Mouse (Mus musculus): ENCODE measurements around the gene Rap2c.

Gene Rap2c

GRCm38 (mm10) chrX:51017851-51018785 lies at the start of gene Rap2c:
TSS of gene Rap2c (minus strand) at chrX:51018018.
- peak; percentile 56 to 66 for DNase-seq

- no peak for DNase-seq
These were observed 48.9 kb upstream of the Rap2c start for GRCm38 (mm10) chrX:51066539-51067286.

GRCm38 (mm10) chrX:51065773-51066172 lies 48.0 kb upstream of the Rap2c start:
- DNase-seq, result peak; percentile 10 to 28

GRCm38 (mm10) chrX:51065158-51065664 lies 47.4 kb upstream of the Rap2c start:
- no peak for DNase-seq

DNA sequence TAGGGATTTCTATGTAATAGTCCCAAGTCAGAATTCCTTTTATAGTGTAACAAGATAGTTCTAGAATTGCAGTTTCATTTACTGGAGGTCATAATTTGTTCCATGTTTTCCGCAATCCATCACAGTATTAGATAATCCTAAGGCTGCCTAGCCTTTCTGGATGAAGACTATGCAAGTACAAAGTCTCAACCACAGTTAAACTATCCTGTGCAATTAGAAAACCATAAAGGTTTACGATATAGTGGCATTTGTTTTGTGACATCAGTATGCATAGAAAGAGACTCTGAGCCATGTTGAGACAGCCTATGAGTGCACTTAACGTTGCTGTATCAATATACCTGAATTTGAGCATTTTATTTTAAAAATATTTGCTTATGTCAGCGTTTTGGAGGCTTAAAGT lies 42.4 kb upstream of the Rap2c start:
- DNase-seq, result no peak

DNA sequence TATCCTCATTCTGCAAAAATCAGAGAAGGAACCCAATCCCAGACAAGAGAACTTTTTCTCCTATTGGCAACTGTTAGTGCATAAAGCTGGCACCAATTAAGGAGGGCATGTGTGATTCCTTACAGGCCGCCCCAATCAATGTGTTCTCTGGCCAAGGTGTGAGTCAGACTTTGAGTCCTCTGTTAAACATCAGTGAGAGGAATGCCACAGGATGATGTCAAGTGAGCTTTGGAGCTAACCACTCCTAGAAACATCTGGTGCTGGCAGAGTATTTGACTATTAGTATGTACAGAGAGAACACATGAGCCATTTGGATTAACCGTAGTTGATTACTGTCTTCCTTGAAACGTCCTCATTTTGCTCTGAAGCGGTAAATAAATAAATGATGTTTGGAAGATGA lies 40.9 kb upstream of the Rap2c start:
- no peak for DNase-seq

- DNase-seq, result no peak
These were observed 40.5 kb upstream of the Rap2c start for GRCm38 (mm10) chrX:51058317-51058716.

DNA sequence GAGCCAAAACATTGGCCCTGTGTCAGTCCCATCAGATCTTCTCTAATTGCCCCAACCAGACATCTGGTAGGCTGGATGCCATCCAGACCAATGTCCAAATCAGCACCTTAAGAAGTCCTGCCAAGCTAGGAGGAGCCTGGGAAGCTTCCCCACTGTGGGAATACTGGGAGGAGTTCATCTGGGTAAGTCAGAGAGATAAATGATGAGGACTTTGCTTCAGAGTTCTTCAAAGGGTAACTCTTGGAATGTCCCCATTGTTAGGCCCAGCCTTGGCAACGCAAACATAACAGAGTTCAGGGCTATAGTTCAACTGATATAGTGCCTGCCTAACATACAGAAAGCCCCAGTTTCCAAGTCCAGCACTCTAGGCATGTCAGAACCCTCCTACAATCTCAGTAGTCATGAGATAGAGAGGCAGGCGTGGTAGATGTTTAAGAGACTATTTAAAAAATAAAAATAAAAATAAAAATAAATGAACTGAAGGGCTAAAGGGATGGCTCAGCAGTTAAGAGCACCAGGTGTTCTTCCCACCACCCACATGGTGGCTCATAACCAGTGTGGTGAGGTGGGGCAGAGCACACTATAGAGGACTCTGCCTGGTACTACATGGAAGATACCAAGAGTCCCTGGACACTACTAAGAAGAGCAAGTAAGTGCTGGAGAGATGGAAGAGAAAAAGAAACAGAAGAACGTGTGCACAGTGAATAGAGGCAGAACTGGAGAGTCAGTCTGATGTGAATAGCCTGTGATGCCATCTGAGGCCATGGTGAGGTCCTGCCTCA lies 34.1 kb upstream of the Rap2c start:
- DNase-seq, result no peak

- no peak for DNase-seq
These were observed 17.9 kb upstream of the Rap2c start for GRCm38 (mm10) chrX:51035678-51036209.

- DNase-seq, result peak; percentile 20 to 45
These were observed 2.1 kb upstream of the Rap2c start for GRCm38 (mm10) chrX:51019884-51020283.

DNA sequence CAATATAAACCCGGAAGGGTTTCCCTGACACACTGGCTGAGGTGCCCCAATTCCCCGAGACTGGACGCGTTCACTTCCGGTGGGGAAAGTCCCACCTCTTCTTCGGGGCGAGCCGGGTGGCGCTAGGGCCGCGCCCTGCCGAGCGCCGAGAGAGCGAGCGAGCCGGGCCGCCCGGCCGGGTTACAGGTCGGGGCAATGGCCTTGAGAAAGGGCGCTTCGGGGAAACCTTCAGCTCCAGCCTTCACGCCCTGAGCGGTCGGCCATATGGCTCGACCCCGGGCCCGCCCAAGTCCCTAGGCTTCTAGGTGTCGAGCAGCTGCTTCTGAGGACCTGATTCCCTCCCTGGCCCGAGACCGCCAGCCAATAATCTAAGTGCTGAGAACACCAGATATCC lies 965 bp upstream of the Rap2c start:
- peak; percentile 66 to 69 for DNase-seq

DNA sequence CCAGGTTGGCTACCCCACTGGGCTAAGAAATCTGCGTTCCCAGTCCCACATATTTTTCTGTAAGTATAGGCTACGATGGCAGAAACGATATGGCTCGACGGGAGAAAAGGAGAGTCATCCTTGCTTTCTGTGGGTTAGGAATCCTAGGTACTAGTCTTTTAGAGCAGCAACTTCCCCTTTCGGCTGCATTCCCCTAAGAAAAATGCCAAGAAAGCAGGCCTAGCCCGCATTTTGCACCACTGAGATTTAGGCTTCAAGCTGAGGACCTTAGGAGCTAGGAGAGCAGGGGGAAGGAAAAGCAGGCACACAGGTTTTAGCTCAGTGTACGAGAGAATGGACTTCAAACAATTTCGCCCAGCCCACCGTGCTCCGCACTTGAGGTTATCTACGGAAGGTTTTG lies 892 bp downstream of the Rap2c start:
- peak in 1 of 2 experiments; percentile 9 for DNase-seq

- DNase-seq, result no peak
These were observed 5.5 kb downstream of the Rap2c start for GRCm38 (mm10) chrX:51012280-51012679.

DNA sequence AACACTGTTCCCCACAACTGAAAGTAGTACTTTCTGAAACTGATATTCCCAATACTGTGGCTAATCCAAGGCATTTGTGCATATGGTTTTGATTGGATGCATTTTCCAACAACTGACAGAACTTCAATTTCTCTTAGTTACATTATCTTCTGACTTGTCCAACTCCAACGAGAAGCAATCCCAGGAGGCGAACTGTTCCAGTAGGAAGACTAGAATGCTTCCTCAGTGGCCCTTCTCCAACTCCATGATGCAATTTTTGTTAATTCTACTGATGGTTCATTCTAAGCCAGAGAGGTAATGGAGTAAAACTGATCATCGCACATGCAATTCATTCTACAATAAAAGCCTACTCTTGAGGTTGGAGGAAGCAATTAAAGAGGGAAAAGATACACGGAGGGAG lies 7.5 kb downstream of the Rap2c start:
- DNase-seq, result no peak

GRCm38 (mm10) chrX:51000791-51001190 lies 17.0 kb downstream of the Rap2c start:
- DNase-seq, result no peak

DNA sequence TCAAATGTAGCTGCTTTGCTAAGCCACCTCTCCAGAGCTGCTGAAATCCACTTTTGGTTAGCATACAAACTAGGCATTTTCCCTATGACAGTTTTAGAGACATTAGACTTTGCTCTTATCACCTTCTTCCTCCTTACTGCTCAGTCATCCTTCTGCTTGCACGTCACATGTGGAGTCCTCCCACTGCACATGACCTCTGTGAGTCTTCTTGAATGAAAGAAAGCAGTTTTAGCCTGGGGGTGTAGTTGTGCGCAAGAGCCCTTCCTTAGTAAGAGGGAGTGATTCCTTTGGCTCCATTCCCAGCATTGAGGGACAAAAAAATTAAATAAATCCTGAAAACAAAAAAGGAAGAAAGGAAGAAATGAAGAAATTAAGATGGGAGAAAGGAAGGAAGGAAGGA lies 22.5 kb downstream of the Rap2c start:
- DNase-seq, result no peak

- DNase-seq, result no peak
These were observed 26.5 kb downstream of the Rap2c start for GRCm38 (mm10) chrX:50991324-50991723.

DNA sequence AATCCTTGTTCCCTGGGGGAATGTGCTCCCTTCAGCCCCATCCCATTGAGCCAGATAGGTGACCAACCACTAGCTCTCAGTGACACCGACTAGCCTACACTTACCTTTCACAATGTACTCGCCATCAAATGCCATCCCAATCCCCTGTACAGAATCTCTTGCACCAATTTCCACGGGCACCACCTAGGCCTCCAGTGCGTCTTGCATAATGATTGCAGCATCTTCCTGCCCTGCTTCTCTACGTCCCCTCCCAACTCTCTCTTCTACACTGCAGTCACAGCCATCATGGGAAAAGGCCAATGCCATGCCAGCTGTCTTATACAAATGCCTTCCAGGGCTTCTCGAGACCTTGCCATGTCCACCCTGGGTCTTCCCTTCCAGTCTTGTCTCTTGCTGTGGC lies 27.9 kb downstream of the Rap2c start:
- no peak for DNase-seq

DNA sequence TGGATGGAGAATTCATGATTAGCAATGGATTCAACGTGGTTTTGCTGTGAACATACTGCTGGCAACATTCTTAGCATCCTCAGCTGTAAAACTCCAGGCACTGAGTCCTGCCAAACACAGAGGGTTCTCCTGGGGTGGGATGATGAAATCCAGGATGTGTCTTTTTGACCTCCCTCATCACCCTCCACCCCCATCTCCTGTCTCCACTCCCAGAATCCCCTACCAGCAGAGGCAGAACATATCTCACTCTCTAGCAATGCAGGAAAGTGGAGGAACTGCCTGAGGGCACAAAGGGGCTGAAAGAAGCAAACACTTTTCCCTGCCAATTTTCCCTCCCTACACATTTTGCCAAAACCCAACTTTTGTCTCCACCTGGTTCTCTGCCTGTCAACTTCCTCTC lies 29.2 kb downstream of the Rap2c start:
- DNase-seq, result no peak

GRCm38 (mm10) chrX:50978428-50978827 lies 39.4 kb downstream of the Rap2c start:
- DNase-seq, result no peak

DNA sequence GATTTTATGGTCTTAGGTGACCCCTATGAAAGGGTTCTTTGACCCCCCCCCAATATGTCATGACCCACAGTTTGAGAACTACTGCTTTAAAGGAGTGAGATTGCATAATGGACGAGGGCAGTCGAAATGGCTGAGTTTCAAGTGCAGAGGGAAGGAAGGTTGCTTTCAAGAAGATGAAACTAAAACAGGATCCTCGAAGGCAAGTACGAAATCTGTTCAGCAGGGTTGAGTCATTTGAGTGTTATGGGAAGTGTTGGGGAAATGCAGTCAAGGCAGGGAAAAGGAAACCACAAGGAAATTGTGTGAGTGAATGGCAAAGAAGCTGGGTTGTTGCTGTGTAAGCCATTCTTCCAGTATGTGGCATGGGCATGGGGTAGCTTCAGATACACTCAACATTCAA lies 45.7 kb downstream of the Rap2c start:
- no peak for DNase-seq

DNA sequence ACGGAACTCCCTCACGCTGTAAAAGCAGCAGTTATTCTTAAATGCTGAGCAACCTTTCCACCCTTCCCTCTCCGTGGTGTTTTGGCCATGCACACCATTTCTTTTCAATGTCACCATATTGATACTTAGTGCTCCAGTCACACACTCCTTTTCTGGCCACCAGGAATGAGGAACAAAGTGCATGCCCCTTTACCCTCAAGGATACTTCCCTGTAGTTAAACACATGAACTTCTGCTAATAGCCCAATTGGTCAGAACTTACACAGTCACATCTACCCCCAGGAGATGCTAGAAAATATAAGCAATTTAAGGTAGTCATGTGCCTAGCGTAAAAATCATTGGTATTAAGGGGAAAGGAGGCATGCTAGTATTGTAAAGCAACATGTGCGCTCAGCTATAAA lies 47.9 kb downstream of the Rap2c start:
- DNase-seq, result no peak
